Mouse (Mus musculus): ENCODE measurements at regions not wholly inside any gene's neighbourhood (a gene's known extent, or its start where the extent isn't known, plus 50 kb on each side); places are given as distances from the start of the nearest gene placed in this dataset.

- no peaks in the 10 kb centered on the region for H3K36me3 ChIP-seq (replicated peaks in 1 of 2; ENCODE audit: control insufficient read depth in 1 of 2, insufficient read depth in 1 of 2, low read length in 1 of 2)
- H3K27ac ChIP-seq (ENCODE audit: insufficient read depth, low read depth), result no peak overlapping the region
- H3K4me1 ChIP-seq (ENCODE audit: control insufficient read depth in 1 of 2, insufficient read depth in 2 of 2), result no peaks in the 10 kb centered on the region
- TF ChIP-seq JUND (conservative IDR thresholded peaks at IDR 0.05; ENCODE audit: low read depth, low read length), result no peak
- TF ChIP-seq SMC3 (IDR thresholded peaks at IDR 0.05; ENCODE audit: low read depth, low read length), result no peak
- TF ChIP-seq ZKSCAN1 (IDR thresholded peaks at IDR 0.05; ENCODE audit: borderline replicate concordance, low read depth, low read length), result no peak
- no peak for TF ChIP-seq RAD21 (IDR thresholded peaks at IDR 0.05; ENCODE audit: low read depth, low read length)
- TF ChIP-seq GABPA (IDR thresholded peaks at IDR 0.05; ENCODE audit: insufficient replicate concordance, low read depth, low read length), result no peak
- TF ChIP-seq KAT2A (IDR thresholded peaks at IDR 0.05; ENCODE audit: insufficient replicate concordance, low read length), result no peak
- TF ChIP-seq IRF4 (IDR thresholded peaks at IDR 0.05; ENCODE audit: low read depth, low read length), result no peak
- TF ChIP-seq TCF12 (IDR thresholded peaks at IDR 0.05; ENCODE audit: low read depth, low read length), result no peak
- TF ChIP-seq BHLHE40 (IDR thresholded peaks at IDR 0.05; ENCODE audit: low read depth, low read length), result no peak
- TF ChIP-seq TBP (conservative IDR thresholded peaks at IDR 0.05; ENCODE audit: low read depth, low read length), result no peak
- TF ChIP-seq CTCF (conservative IDR thresholded peaks at IDR 0.05 in 1 of 2, IDR thresholded peaks at IDR 0.05 in 1 of 2; ENCODE audit: low read depth in 2 of 2, low read length in 2 of 2), result no peak
- TF ChIP-seq MAZ (IDR thresholded peaks at IDR 0.05; ENCODE audit: low read depth, low read length), result no peak
- no peak for TF ChIP-seq USF2 (conservative IDR thresholded peaks at IDR 0.05; ENCODE audit: low read depth, low read length)
- TF ChIP-seq HCFC1 (IDR thresholded peaks at IDR 0.05; ENCODE audit: low read depth, low read length), result no peak
- no peak for TF ChIP-seq MEF2A (IDR thresholded peaks at IDR 0.05; ENCODE audit: borderline replicate concordance, low read depth, low read length)
- no peak for TF ChIP-seq MYC (IDR thresholded peaks at IDR 0.05; ENCODE audit: low read depth, low read length)
- no peak overlapping the region for H3K4me2 ChIP-seq (ENCODE audit: insufficient read depth, low read depth, poor library complexity, severe bottlenecking)
- no peaks in the 10 kb centered on the region for H3K27me3 ChIP-seq (replicated peaks)
- dilution Hi-C loops (cut with MboI; ENCODE audit: extremely low pct_ligation_motif_present, extremely low pct_unique_long_range_greater_than_20kb, low sequenced_read_pairs) (no loop called here), in situ Hi-C loops (cut with MboI; ENCODE audit: low pct_ligation_motif_present, low pct_unique_long_range_greater_than_20kb, low sequenced_read_pairs) (no loop called here)
- H3K4me3 ChIP-seq (replicated peaks in 1 of 3; ENCODE audit: low read depth in 2 of 3, low read length in 2 of 3, poor library complexity in 1 of 3), result no peak overlapping the region
- no peaks in the 10 kb centered on the region for H3K9me3 ChIP-seq (replicated peaks; ENCODE audit: low read length)
- H3K9ac ChIP-seq (ENCODE audit: insufficient read depth, low read depth), result no peak overlapping the region
- no peak for DNase-seq (ENCODE audit: extremely low read depth)
- H3K79me2 ChIP-seq (replicated peaks; ENCODE audit: control insufficient read depth, extremely low read depth, insufficient read depth, poor library complexity, severe bottlenecking), result no peaks in the 10 kb centered on the region
Observed at GRCm38 (mm10) chr13:110507814-110508362, 113.0 kb downstream of the Plk2 start.

GRCm38 (mm10) chr13:110517986-110518385 lies 123.1 kb downstream of the Plk2 start:
- Histone ChIP-seq H3K4me2 (ENCODE audit: insufficient read depth, low read depth, poor library complexity, severe bottlenecking) (no peak overlapping the region), H3K27me3 (replicated peaks) (no peaks in the 10 kb centered on the region), H3K9ac (ENCODE audit: insufficient read depth, low read depth) (no peak overlapping the region), H3K4me1 (ENCODE audit: control insufficient read depth in 1 of 2, insufficient read depth in 2 of 2) (no peaks in the 10 kb centered on the region), H3K79me2 (replicated peaks; ENCODE audit: control insufficient read depth, extremely low read depth, insufficient read depth, poor library complexity, severe bottlenecking) (no peaks in the 10 kb centered on the region), H3K9me3 (replicated peaks; ENCODE audit: low read length) (no peaks in the 10 kb centered on the region), H3K36me3 (replicated peaks in 1 of 2; ENCODE audit: control insufficient read depth in 1 of 2, insufficient read depth in 1 of 2, low read length in 1 of 2) (no peaks in the 10 kb centered on the region), H3K4me3 (replicated peaks in 1 of 3; ENCODE audit: low read depth in 2 of 3, low read length in 2 of 3, poor library complexity in 1 of 3) (no peak overlapping the region), H3K27ac (ENCODE audit: insufficient read depth, low read depth) (no peak overlapping the region)
- TF ChIP-seq MAFK (IDR thresholded peaks at IDR 0.05; ENCODE audit: insufficient replicate concordance, low read length), result no peak
- TF ChIP-seq USF2 (conservative IDR thresholded peaks at IDR 0.05; ENCODE audit: low read depth, low read length), result no peak
- TF ChIP-seq SIN3A (IDR thresholded peaks at IDR 0.05; ENCODE audit: low read length), result no peak
- no peak for TF ChIP-seq MEF2A (IDR thresholded peaks at IDR 0.05; ENCODE audit: borderline replicate concordance, low read depth, low read length)
- TF ChIP-seq BHLHE40 (IDR thresholded peaks at IDR 0.05; ENCODE audit: low read depth, low read length), result no peak
- no peak for TF ChIP-seq ZC3H11A (IDR thresholded peaks at IDR 0.05; ENCODE audit: low read depth, low read length)
- TF ChIP-seq JUN (IDR thresholded peaks at IDR 0.05; ENCODE audit: insufficient read depth, low read depth, low read length), result no peak
- TF ChIP-seq ZNF384 (IDR thresholded peaks at IDR 0.05; ENCODE audit: low read depth, low read length), result no peak
- TF ChIP-seq ZKSCAN1 (IDR thresholded peaks at IDR 0.05; ENCODE audit: borderline replicate concordance, low read depth, low read length), result no peak
- DNase-seq (ENCODE audit: extremely low read depth), result no peak
- dilution Hi-C loops (cut with MboI; ENCODE audit: extremely low pct_ligation_motif_present, extremely low pct_unique_long_range_greater_than_20kb, low sequenced_read_pairs), result no loop called here
- in situ Hi-C loops (cut with MboI; ENCODE audit: low pct_ligation_motif_present, low pct_unique_long_range_greater_than_20kb, low sequenced_read_pairs), result no loop called here

Data from CH12.LX (cell line).